Mouse (Mus musculus) heart, postnatal 0 days (tissue): ENCODE measurements around the gene Rasgef1b. TPM values are rescaled to one million over a fixed set of nuclear protein-coding genes. Genes with fewer than 3 reads are reported as not detected.

ENCODE experiments used
- ATAC-seq: fragments of 200-750 bp; cut with Nextera tagmentation; 2 replicates; pipeline ENCODE4 v1.8.0; 2017; ENCODE audit warnings: low read depth, moderate number of reproducible peaks, moderate library complexity; ENCODE audit not compliant: insufficient read depth
- DNase-seq: peaks from one replicate; pipeline ENCODE4 v3.0.0-alpha.2; 2016; ENCODE audit warnings: low spot score
- H3K27ac ChIP-seq: fragments of 300-500 bp; sonication (generic); 2 replicates; pipeline ENCODE4 v1.5.1; 2014; ENCODE audit warnings: low read depth, mild to moderate bottlenecking
- H3K27me3 ChIP-seq: fragments of 300-500 bp; sonication (generic); 2 replicates; pipeline ENCODE4 v1.6.1; 2014; ENCODE audit warnings: low read length, mixed read lengths; ENCODE audit not compliant: control insufficient read depth, insufficient read depth
- H3K36me3 ChIP-seq: fragments of 300-500 bp; sonication (generic); replicated peaks from 2 replicates; pipeline ENCODE4 v1.6.1; 2014; ENCODE audit warnings: low read length, mixed read lengths; ENCODE audit not compliant: control insufficient read depth, insufficient read depth
- H3K4me1 ChIP-seq: fragments of 300-500 bp; sonication (generic); 2 replicates; pipeline ENCODE4 v1.6.1; 2014; ENCODE audit warnings: antibody characterized with exemption; ENCODE audit not compliant: control insufficient read depth, insufficient read depth
- H3K4me2 ChIP-seq: fragments of 300-500 bp; sonication (generic); 2 replicates; pipeline ENCODE4 v1.6.1; 2014; ENCODE audit warnings: low read depth, mild to moderate bottlenecking, low read length, moderate library complexity
- H3K4me3 ChIP-seq: fragments of 300-500 bp; sonication (generic); 2 replicates; pipeline ENCODE4 v1.5.1; 2014; ENCODE audit warnings: low read depth, low read length
- H3K9ac ChIP-seq: fragments of 300-500 bp; sonication (generic); replicated peaks from 2 replicates; pipeline ENCODE4 v1.6.1; 2014; ENCODE audit warnings: low read depth, low read length, mixed read lengths
- H3K9me3 ChIP-seq: fragments of 300-500 bp; sonication (generic); replicated peaks from 2 replicates; pipeline ENCODE4 v1.6.1; 2016; ENCODE audit warnings: low read length; ENCODE audit not compliant: control insufficient read depth
- CTCF ChIP-seq: IDR thresholded peaks from 2 replicates; pipeline ENCODE4 v1.5.1; 2016; ENCODE audit warnings: antibody characterized with exemption, control low read depth, low read depth
- EP300 ChIP-seq: IDR thresholded peaks from 2 replicates; pipeline ENCODE4 v1.6.1; 2016; ENCODE audit warnings: antibody characterized with exemption, low read depth
- WGBS: fragments of 180-500 bp; shearing (Covaris S2); extraction: QIAGEN DNeasy Blood & Tissue Kit; methylation state at CpG from one replicate; pipeline ENCODE4 v1.1.7; 2014; 5-methylcytosine and 5-hydroxymethylcytosine counted together
- polyA plus RNA-seq: library from polyadenylated mRNA; unstranded; fragments of >200 nt; fragmentation: Nextera tagmentation; extraction: Ambion mirVana; gene quantifications from 2 replicates; pipeline ENCODE4 v1.2.1, GENCODE M21; 2015
- total RNA-seq: library from RNA; depleted of rRNA; stranded (reverse); fragments of >200 nt; gene quantifications from 2 replicates; pipeline ENCODE4 v1.2.3, GENCODE M21; 2014; ENCODE audit warnings: low replicate concordance

Rasgef1b gene
- total and polyA plus RNA-seq, 2 experiments from 2014 or later, result 19.0 to 29.8 TPM

DNA sequence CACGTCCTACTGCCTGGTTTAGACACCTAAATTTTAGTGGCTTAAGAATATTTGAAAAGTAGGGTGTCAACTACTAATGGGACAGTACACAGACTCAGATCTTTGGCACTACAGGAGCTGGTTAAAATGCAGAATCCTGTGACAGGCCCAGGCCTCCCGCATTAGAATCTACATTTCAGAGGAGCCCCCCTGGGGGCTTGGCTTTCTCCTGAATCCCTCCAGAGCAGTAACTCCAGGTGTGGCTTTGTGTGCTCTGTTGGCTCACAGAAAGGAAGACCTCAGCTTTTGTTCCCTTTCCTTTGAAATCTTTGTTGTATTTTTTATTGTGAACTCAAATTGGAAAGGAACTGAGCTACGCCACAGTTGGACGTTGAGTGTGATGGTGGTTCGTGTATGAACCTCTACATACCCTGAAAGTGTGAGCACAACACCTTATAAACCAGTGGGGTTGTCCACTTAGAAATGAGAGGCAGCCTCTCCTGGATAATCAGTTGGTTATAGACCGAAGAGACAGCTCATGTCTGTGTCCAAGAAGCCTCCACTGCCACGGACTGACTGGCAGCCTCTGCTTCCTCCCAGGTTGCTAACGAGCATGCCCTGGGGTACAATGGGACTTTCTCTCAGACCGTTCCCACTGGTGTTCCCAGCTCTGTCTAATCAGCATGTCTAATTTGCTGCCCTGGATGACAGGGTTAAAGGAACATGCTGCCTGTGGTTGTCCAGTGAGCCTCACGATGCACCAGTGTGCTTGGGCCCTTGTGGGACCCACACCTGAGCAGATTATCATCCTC is 9.3 kb upstream of the Rasgef1b start:
- WGBS, result 52% methylated on average over 10 of the region's 10 CpGs
- ATAC-seq, result no peak

GRCm38 (mm10) chr5:99729931-99730330 is 1.1 kb upstream of the Rasgef1b start:
- Histone ChIP-seq H3K9ac (no peak overlapping the region), H3K27me3 (no peaks in the 10 kb centered on the region), H3K36me3 (no peaks in the 10 kb centered on the region), H3K27ac (no peak overlapping the region), H3K4me1 (no peaks in the 10 kb centered on the region; the same call in 1 of the 2 replicates), H3K9me3 (no peaks in the 10 kb centered on the region), H3K4me2 (no peak overlapping the region), H3K4me3 (no peak overlapping the region)
- TF ChIP-seq CTCF (no peak), EP300 (no peak)
- WGBS, result 96% methylated on average over 1 of the region's 1 CpGs
- DNase-seq (no peak), ATAC-seq (no peak)

More for the DNA sequence above, 9.3 kb upstream of the Rasgef1b start:
- Histone ChIP-seq H3K4me2 (no peak overlapping the region), H3K9me3 (no peaks in the 10 kb centered on the region), H3K27me3 (no peaks in the 10 kb centered on the region), H3K4me3 (no peak overlapping the region), H3K9ac (no peak overlapping the region), H3K27ac (no peak overlapping the region), H3K36me3 (no peaks in the 10 kb centered on the region), H3K4me1 (no peaks in the 10 kb centered on the region)
- DNase-seq, result no peak
- no peak for TF ChIP-seq EP300
- TF ChIP-seq CTCF, result no peak

DNA sequence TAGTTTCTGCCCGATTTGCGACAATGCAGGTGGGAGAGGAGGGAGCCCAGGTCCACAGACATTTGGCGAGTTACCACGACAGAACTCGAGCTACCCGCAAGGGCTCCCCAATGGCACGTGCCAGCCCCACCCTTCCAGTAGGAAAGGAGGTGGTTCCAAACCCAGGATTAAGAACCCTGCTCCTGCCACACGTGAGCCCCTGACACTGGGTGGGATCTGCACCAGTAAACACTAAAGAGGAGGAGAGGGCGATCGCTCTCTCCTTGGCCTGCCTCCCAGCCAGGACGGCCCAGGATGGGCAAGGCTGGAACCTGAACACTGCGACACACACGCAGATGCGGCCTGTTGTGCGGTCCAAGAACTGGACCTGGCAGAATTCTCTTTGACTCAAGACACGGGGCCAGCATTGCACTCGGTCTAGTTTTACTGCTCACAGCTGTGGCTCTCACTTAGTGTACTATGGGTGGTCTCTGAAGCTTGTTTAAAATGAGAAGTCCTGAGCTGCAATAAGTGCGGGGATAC is 557 bp upstream of the Rasgef1b start:
- H3K4me3 ChIP-seq, result peak overlapping the region; percentile 32
- H3K9me3 ChIP-seq, result no peaks in the 10 kb centered on the region
- peak; percentile 24 for DNase-seq
- no peaks in the 10 kb centered on the region for H3K27me3 ChIP-seq
- no peak overlapping the region for H3K27ac ChIP-seq
- H3K4me2 ChIP-seq, result peak overlapping the region; percentile 100
- TF ChIP-seq CTCF (no peak), EP300 (no peak; the same call in 1 of the 2 replicates)
- WGBS, result 7% methylated on average over 18 of the region's 18 CpGs
- H3K9ac ChIP-seq, result no peak overlapping the region
- H3K36me3 ChIP-seq, result no peaks in the 10 kb centered on the region
- ATAC-seq, result peak; percentile 57
- H3K4me1 ChIP-seq, result peaks cover 3% of the 10 kb centered on the region; the same call in 1 of the 2 replicates

DNA sequence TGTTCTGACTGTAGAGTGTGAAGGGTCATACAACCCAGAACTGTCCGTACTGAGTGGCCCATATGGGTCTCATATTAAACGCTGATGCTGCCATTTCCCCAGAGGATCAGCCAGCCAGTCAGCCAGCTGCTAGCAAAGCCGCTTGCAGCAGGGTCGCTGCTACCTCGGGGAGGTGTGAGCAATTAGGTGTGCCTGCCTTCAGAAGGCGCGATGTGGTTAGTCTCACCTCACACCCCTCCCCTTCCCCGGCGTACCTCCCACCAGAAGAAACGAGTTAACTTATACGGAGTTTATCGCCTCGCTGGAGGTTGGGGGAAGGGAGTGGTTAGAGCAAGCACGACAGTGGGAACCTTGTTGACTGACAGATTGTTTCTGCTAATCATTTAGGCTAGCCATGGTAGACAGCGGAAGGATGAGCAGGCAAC is 826 bp downstream of the Rasgef1b start:
- H3K36me3 ChIP-seq, result no peaks in the 10 kb centered on the region
- DNase-seq, result no peak
- H3K9ac ChIP-seq, result peak overlapping the region; percentile 62
- H3K27ac ChIP-seq, result no peak overlapping the region
- H3K9me3 ChIP-seq, result no peaks in the 10 kb centered on the region
- ATAC-seq, result no peak
- peak overlapping the region; percentile 100 for H3K4me2 ChIP-seq
- H3K4me3 ChIP-seq, result peak overlapping the region; percentile 83
- H3K27me3 ChIP-seq, result no peaks in the 10 kb centered on the region
- WGBS, result under 1% methylated on average over 14 of the region's 15 CpGs
- H3K4me1 ChIP-seq, result peaks cover 3% of the 10 kb centered on the region; the same call in 1 of the 2 replicates
- TF ChIP-seq CTCF, result no peak
- TF ChIP-seq EP300, result no peak

DNA sequence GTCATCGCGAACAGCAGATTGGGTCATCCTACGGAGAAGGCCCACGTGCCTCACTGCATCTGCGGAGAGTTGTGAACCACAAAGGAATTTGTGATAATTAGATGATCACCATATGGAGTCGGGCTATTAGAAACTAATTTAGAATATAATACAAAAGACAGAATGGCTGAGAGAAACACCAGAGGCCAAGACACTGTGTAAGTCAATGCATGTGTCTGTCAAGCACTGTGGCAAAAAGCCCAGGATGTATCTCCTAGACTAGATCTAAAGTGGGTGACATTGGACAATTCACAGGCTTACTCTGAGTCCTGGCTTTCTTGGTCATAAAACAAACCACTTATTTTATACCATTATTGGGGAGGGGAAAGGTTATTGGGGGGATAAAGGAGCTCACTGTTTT is 4.9 kb downstream of the Rasgef1b start:
- ATAC-seq, result peak; percentile 68

More for the DNA sequence above, 4.9 kb downstream of the Rasgef1b start:
- no peaks in the 10 kb centered on the region for H3K36me3 ChIP-seq
- no peaks in the 10 kb centered on the region for H3K9me3 ChIP-seq
- WGBS, result 41% methylated on average over 6 of the region's 6 CpGs
- H3K9ac ChIP-seq, result no peak overlapping the region
- TF ChIP-seq CTCF (no peak), EP300 (no peak; the same call in 1 of the 2 replicates)
- no peak overlapping the region for H3K4me3 ChIP-seq
- H3K27ac ChIP-seq, result no peak overlapping the region
- peaks cover 3% of the 10 kb centered on the region; the same call in 1 of the 2 replicates for H3K4me1 ChIP-seq
- DNase-seq, result peak; percentile 24
- H3K4me2 ChIP-seq, result peak overlapping the region; percentile 21; the same call in 1 of the 2 replicates
- H3K27me3 ChIP-seq, result no peaks in the 10 kb centered on the region
